Mouse (Mus musculus): ENCODE data around the gene Creld2. TPM values are rescaled to one million over a fixed set of nuclear protein-coding genes. Genes with fewer than 3 reads are reported as not detected.

Creld2 gene
- polyA plus RNA-seq, 1 experiment from 2014 or later: 63.8 TPM

DNA sequence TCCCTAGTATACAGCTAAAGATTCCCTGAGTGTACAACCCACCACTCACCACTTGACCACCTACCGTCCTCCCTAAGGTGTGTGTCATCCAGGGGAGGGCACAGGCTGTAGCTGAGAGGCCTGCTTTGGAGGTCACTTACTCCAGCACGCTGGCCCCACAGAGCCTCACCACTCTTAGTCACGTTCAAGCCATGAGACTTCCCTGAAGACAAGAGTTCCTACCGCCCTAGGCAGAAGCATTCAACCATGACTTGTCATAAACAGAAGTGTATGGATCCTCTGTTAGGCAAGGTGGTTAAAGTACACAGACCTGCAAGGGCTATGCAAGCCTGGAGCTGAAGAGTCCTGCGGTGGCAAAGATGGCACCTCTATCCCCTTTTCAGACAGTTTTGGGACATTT lies 11.2 kb downstream of the Creld2 start:
- Histone ChIP-seq H3K27me3 (replicated peaks) (no peaks in the 10 kb centered on the region), H3K4me3 (replicated peaks) (no peak overlapping the region)

DNA sequence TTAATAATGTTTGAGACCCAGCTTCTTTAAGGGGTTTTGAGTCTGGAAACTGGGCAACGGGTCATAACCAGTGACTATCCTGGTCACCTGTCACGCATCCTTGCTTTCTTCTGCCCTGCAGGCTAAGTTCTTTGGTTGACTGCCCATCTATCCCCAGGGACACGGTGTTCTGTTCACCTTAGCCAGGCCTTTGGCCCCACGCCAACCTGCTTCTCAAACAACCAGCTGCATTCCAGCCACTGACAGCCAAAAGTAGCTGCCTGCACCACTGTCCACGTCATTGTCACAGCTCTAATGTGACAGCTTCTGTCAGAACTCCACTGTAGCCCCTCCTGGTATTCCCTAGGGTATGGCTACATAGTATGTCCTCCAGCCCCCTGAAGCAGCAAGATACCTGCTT lies 12.0 kb downstream of the Creld2 start:
- H3K36me3 ChIP-seq: peaks cover 4% of the 10 kb centered on the region; the same call in 1 of the 2 replicates
- ATAC-seq (ENCODE audit: low FRiP score): no peak
- peaks cover 7% of the 10 kb centered on the region; the same call in 1 of the 2 replicates for H3K4me1 ChIP-seq
- H3K9ac ChIP-seq (replicated peaks): no peak overlapping the region
- no peak overlapping the region for H3K4me3 ChIP-seq (replicated peaks)
- H3K4me2 ChIP-seq: no peak overlapping the region
- no peak overlapping the region for H3K27ac ChIP-seq (replicated peaks)
- 72% methylated on average over 5 of the region's 5 CpGs for WGBS
- H3K27me3 ChIP-seq (replicated peaks): no peaks in the 10 kb centered on the region
- no peaks in the 10 kb centered on the region for H3K9me3 ChIP-seq (replicated peaks)

More for the DNA sequence above, 11.2 kb downstream of the Creld2 start:
- Histone ChIP-seq H3K9me3 (replicated peaks) (no peaks in the 10 kb centered on the region), H3K4me1 (peaks cover 5% of the 10 kb centered on the region; the same call in 1 of the 2 replicates), H3K4me2 (no peak overlapping the region), H3K36me3 (peaks cover 9% of the 10 kb centered on the region), H3K27ac (replicated peaks) (no peak overlapping the region), H3K9ac (replicated peaks) (no peak overlapping the region)
- 78% methylated on average over 5 of the region's 5 CpGs for WGBS
- no peak for ATAC-seq (ENCODE audit: low FRiP score)

DNA sequence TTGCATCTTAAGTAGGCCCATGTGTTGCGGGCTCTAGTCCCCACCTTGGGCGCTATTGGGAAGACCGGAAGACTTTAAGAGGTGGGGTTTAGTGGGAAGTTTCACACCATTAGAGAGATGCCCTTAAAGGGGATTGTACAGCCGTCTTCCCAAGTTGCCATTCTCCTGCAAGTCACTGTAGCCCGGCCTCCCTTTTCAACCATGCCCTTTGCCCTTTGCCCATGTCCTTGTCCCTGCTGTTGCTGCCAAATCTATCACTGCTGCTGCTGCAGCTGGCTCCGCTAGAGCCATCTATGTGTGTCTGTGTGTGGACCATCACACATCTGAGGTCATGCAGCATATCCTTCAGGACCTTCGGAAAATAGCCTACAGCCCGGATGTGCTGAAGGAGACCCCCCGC lies 13.1 kb downstream of the Creld2 start:
- ATAC-seq (ENCODE audit: low FRiP score): no peak
- 82% methylated on average over 9 of the region's 9 CpGs for WGBS
- no peak overlapping the region for H3K4me2 ChIP-seq
- H3K4me1 ChIP-seq: peaks cover 16% of the 10 kb centered on the region
- H3K9me3 ChIP-seq (replicated peaks): no peaks in the 10 kb centered on the region
- no peaks in the 10 kb centered on the region for H3K27me3 ChIP-seq (replicated peaks)
- no peaks in the 10 kb centered on the region for H3K36me3 ChIP-seq
- H3K27ac ChIP-seq (replicated peaks): no peak overlapping the region
- no peak overlapping the region for H3K4me3 ChIP-seq (replicated peaks)
- no peak overlapping the region for H3K9ac ChIP-seq (replicated peaks)

DNA sequence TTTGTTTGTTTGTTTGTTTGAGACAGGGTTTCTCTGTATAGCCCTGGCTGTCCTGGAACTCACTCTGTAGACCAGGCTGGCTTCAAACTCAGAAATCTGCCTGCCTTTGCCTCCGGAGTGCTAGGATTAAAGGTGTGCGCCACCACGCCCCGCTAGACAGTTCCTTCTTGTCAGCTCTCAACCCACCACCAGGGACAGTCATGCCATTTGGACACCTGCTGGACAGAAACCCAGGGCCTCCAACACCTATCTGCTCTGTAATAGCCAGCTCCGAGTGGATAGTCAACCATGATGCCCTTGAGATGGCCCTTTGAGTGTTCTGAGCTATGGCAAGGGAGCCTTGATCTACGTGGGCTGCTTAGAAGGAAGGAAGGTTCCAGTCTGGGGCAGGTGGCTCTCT lies 16.6 kb downstream of the Creld2 start:
- Histone ChIP-seq H3K27ac (replicated peaks) (no peak overlapping the region), H3K27me3 (replicated peaks) (no peaks in the 10 kb centered on the region), H3K4me3 (replicated peaks) (no peak overlapping the region), H3K36me3 (no peaks in the 10 kb centered on the region), H3K9ac (replicated peaks) (no peak overlapping the region), H3K4me2 (no peak overlapping the region), H3K9me3 (replicated peaks) (no peaks in the 10 kb centered on the region), H3K4me1 (peaks cover 29% of the 10 kb centered on the region)
- WGBS: 92% methylated on average over 6 of the region's 6 CpGs
- ATAC-seq (ENCODE audit: low FRiP score): no peak

DNA sequence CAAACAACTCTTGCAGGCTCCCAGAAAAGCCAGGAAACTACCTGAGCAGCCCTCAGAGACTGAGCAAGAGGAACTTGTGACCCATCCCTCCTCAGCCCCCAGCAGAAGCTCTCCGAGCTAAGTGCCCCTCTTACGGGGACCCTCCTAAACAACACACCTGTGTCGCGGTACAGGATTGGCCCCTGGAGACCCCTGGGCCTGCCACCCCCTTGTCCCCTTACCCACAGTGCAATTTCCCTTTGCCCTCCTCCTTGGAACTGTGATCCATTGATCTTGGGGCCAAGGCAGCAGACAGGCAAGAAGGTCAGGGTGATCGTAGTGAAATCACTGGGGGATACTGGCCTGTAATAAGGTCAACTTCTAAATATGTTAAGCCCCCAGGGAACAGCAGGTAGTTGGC lies 17.1 kb downstream of the Creld2 start:
- H3K9ac ChIP-seq (replicated peaks): no peak overlapping the region
- no peaks in the 10 kb centered on the region for H3K27me3 ChIP-seq (replicated peaks)
- no peaks in the 10 kb centered on the region for H3K36me3 ChIP-seq
- H3K9me3 ChIP-seq (replicated peaks): no peaks in the 10 kb centered on the region
- WGBS: 67% methylated on average over 5 of the region's 5 CpGs
- no peak for ATAC-seq (ENCODE audit: low FRiP score)
- no peak overlapping the region for H3K27ac ChIP-seq (replicated peaks)
- H3K4me3 ChIP-seq (replicated peaks): peak overlapping the region; percentile 46
- peaks cover 29% of the 10 kb centered on the region for H3K4me1 ChIP-seq
- H3K4me2 ChIP-seq: peak overlapping the region; percentile 75

DNA sequence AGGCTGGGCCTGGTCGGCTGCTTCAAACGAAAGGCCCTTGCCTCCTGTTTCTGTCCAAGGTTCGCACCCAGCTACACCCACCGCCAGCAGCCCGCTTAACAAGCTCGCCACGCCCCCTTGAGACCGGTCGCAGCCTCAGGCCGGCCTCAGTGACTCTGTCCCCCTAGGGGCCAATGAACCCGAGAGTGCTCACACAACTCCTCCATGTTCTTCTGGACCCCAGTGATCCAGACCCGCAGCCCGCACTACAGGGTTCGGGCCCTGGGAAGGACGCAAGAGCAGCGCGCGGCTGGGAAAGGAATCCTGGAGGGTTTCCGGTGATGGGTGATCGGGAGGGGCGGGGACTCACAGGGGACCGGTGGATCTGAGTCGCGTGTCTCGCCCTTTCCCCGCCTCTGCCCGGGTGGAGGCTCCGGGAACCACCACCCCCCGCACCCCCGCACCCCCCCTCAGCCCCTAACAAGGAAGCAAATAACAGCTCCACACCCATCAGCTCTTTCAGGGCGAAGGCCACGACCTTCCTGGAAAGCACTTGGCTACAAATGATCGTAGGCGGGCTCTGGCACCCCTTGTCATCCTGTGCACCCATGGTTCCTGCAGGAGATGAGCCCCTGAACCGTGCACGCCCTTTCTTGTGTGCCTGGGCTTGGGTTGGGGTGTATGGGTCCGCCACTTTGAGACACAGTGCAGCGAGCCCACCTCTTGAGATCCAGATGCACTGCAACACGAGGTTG lies 17.9 kb downstream of the Creld2 start:
- Histone ChIP-seq H3K27me3 (replicated peaks) (no peaks in the 10 kb centered on the region), H3K9me3 (replicated peaks) (no peaks in the 10 kb centered on the region), H3K9ac (replicated peaks) (peak overlapping the region; percentile 44), H3K4me3 (replicated peaks) (peak overlapping the region; percentile 46), H3K36me3 (no peaks in the 10 kb centered on the region), H3K4me2 (peak overlapping the region; percentile 75), H3K27ac (replicated peaks) (peak overlapping the region; percentile 39), H3K4me1 (peaks cover 29% of the 10 kb centered on the region)
- WGBS: under 1% methylated on average over 38 of the region's 39 CpGs
- peak; percentile 70 for ATAC-seq (ENCODE audit: low FRiP score)

DNA sequence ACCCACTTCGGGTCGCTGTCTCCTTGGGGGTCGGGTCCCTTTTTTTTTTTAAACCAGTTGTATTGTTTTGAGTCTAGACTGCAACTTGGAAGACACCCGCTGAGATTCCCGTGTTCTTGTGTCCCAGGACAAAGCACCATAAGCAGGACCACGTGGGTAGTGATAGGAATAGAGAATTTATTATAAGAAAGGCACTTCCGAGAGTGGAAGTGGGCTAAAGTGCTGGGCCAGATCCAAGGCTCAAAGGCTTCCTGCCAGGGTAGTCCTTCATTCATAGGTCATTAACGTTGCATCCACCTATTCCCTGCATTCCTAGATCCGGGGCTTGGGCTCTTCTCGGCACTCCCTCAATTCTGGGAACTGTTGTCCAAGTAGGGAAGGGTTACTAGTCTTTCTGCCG lies 18.5 kb downstream of the Creld2 start:
- no peaks in the 10 kb centered on the region for H3K36me3 ChIP-seq
- H3K9ac ChIP-seq (replicated peaks): peak overlapping the region; percentile 44
- H3K4me2 ChIP-seq: peak overlapping the region; percentile 75
- no peaks in the 10 kb centered on the region for H3K9me3 ChIP-seq (replicated peaks)
- H3K27me3 ChIP-seq (replicated peaks): no peaks in the 10 kb centered on the region
- peaks cover 29% of the 10 kb centered on the region for H3K4me1 ChIP-seq
- 0 out of 2 replicates have a peak overlapping the region, but pooled peaks have one; percentile 39 for H3K27ac ChIP-seq (replicated peaks)
- ATAC-seq (ENCODE audit: low FRiP score): no peak
- H3K4me3 ChIP-seq (replicated peaks): peak overlapping the region; percentile 46
- 1% methylated on average over 11 of the region's 11 CpGs for WGBS

DNA sequence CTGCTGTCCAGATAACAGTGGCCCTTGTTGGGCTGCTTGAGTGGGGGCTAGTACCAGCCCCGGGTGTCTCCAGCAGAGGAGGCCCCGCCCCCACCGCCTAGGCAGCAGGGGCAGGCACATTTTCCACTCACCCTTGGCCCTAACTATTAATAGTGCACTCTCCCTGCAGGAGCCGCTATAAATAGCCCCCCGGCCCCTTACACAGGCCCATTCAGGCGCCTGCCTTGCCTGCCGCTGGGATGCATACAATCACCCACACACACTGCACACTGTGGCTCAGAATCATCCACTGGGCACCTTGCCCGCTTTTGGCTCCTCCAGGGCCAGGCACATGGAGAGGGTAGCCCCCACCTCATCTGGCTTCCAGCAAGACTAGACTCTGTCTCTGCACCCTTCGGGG lies 19.8 kb downstream of the Creld2 start:
- no peaks in the 10 kb centered on the region for H3K9me3 ChIP-seq (replicated peaks)
- H3K4me3 ChIP-seq (replicated peaks): no peak overlapping the region
- WGBS: 13% methylated on average over 9 of the region's 9 CpGs
- H3K4me2 ChIP-seq: no peak overlapping the region
- peaks cover 31% of the 10 kb centered on the region for H3K4me1 ChIP-seq
- no peaks in the 10 kb centered on the region for H3K36me3 ChIP-seq
- no peak overlapping the region for H3K9ac ChIP-seq (replicated peaks)
- peak overlapping the region; percentile 18 for H3K27ac ChIP-seq (replicated peaks)
- no peaks in the 10 kb centered on the region for H3K27me3 ChIP-seq (replicated peaks)
- peak; percentile 56 for ATAC-seq (ENCODE audit: low FRiP score)

DNA sequence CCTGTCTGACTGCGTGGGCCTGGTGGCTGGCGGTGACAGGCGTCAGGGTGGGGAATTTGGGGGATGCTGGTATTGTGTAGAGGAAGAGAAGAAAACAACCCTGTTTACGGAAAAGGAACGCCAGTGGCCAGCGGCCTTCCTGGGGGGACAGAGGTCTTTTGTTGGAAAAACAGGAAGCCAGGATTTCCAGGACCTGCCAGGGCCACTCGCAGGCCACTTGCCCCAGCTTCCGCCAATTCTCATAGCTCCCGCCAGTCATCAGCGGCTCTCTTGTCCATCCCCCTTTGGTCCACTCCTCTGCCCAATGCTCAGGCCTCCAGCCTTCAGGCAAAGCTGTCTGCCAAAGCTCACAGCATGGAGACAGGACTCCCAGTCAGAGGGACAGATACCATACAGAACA lies 20.7 kb downstream of the Creld2 start:
- Histone ChIP-seq H3K4me2 (no peak overlapping the region), H3K9ac (replicated peaks) (no peak overlapping the region), H3K4me1 (peaks cover 31% of the 10 kb centered on the region), H3K4me3 (replicated peaks) (no peak overlapping the region), H3K27ac (replicated peaks) (0 out of 2 replicates have a peak overlapping the region, but pooled peaks have one; percentile 18), H3K9me3 (replicated peaks) (no peaks in the 10 kb centered on the region), H3K36me3 (no peaks in the 10 kb centered on the region), H3K27me3 (replicated peaks) (no peaks in the 10 kb centered on the region)
- 64% methylated on average over 10 of the region's 10 CpGs for WGBS
- ATAC-seq (ENCODE audit: low FRiP score): no peak

DNA sequence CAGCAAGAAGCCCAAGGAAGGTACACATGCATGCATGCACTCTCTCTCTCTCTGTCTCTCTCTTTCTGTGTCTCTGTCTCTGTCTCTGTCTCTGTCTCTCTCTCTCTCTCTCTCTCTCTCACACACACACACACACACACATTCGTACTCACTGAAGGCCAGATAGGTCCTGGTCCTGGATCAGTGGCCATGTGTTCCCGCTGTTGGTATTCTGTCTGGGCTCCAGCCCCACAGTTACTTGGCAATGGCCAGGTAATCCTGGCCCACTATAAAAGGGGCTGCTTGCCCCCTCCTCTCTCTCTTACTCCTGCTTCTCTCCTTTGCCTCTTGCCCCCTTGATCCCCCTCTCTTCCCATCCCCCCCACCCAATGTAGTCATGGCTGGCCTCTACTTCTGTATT lies 21.7 kb downstream of the Creld2 start:
- no peaks in the 10 kb centered on the region for H3K36me3 ChIP-seq
- H3K4me1 ChIP-seq: peaks cover 31% of the 10 kb centered on the region
- H3K4me2 ChIP-seq: no peak overlapping the region
- 81% methylated on average over 2 of the region's 2 CpGs for WGBS
- no peak overlapping the region for H3K27ac ChIP-seq (replicated peaks)
- no peak overlapping the region for H3K9ac ChIP-seq (replicated peaks)
- no peak for ATAC-seq (ENCODE audit: low FRiP score)
- H3K9me3 ChIP-seq (replicated peaks): no peaks in the 10 kb centered on the region
- no peaks in the 10 kb centered on the region for H3K27me3 ChIP-seq (replicated peaks)
- no peak overlapping the region for H3K4me3 ChIP-seq (replicated peaks)

DNA sequence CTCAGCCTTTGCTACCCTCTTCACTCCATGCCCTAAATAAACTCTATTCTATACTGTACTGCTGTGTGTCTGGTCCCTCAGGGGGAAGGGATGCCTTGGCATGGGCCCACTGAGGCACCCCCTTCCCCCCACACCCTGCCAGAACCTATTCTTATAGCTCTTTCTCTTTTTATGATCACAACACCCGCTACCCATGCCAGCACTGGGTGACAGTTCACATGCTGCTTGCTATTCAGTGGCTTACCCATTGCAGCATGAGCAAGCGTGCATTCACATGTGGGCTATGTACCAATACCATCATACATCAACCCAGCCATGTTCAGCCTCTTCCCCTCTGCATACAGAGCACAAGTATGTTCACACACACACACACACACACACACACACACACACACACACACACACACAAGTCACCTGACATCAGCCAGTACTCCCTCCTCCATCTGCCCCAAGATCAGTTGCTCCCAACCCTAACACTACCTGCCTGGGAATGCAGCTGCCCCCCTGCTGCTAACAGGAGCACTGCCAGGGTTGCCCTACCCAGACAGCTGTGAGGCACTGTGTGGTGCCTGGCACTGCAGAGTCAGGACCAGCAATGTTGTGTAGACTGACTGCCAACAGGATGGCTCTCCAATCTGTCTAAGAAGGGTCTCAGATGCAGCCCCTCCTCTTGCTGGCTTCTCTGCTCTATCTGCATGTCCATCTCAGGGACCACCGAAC lies 22.3 kb downstream of the Creld2 start:
- no peak for ATAC-seq (ENCODE audit: low FRiP score)
- Histone ChIP-seq H3K27ac (replicated peaks) (no peak overlapping the region), H3K36me3 (no peaks in the 10 kb centered on the region), H3K9me3 (replicated peaks) (no peaks in the 10 kb centered on the region), H3K4me2 (no peak overlapping the region), H3K9ac (replicated peaks) (no peak overlapping the region), H3K27me3 (replicated peaks) (no peaks in the 10 kb centered on the region), H3K4me3 (replicated peaks) (no peak overlapping the region), H3K4me1 (peaks cover 27% of the 10 kb centered on the region)
- 88% methylated on average over 3 of the region's 3 CpGs for WGBS

DNA sequence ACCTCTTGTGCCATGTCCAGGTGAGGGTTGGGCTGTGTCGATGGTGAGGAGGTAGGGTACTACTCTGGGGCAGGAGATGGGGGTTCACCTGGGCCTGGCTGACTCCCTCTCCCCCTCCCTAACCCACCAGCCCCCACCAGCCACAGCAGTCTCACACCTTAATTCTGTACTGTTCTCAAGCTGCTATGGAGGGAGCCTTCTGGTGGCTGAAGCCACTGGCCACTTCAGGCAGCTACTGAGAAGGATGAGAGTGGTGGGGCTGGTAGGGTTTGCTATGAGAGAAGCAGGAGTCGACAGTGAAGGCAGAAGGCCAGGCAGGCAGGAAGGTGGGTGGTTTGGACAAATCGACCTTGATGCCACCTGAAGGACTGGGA lies 22.8 kb downstream of the Creld2 start:
- Histone ChIP-seq H3K27ac (replicated peaks) (no peak overlapping the region), H3K4me1 (peaks cover 23% of the 10 kb centered on the region), H3K4me3 (replicated peaks) (no peak overlapping the region), H3K36me3 (no peaks in the 10 kb centered on the region), H3K9me3 (replicated peaks) (no peaks in the 10 kb centered on the region), H3K9ac (replicated peaks) (no peak overlapping the region), H3K4me2 (no peak overlapping the region), H3K27me3 (replicated peaks) (no peaks in the 10 kb centered on the region)
- WGBS: 78% methylated on average over 3 of the region's 3 CpGs
- no peak for ATAC-seq (ENCODE audit: low FRiP score)

All from neural tube, embryonic 15.5 days (tissue).